Mouse (Mus musculus) kidney, adult 2 months (tissue): ENCODE measurements at regions not wholly inside any gene's neighbourhood (a gene's known extent, or its start where the extent isn't known, plus 50 kb on each side); places are given as distances from the start of the nearest gene placed in this dataset.

Experiments used
- DNase-seq: peaks from one replicate; pipeline ENCODE4 v3.0.0; 2021
- H3K27ac ChIP-seq: fragments of 200-500 bp; 2 replicates; pipeline ENCODE4 v1.5.1; 2012; ENCODE audit warnings: low read depth, low read length, control low read depth, inconsistent platforms; ENCODE audit not compliant: insufficient read depth
- H3K27me3 ChIP-seq: fragments of 200-500 bp; replicated peaks from 2 replicates; pipeline ENCODE4 v1.6.1; 2012; ENCODE audit warnings: mild to moderate bottlenecking, moderate library complexity, low read length, inconsistent platforms; ENCODE audit not compliant: control insufficient read depth, insufficient read depth
- H3K36me3 ChIP-seq: fragments of 200-500 bp; 2 replicates; pipeline ENCODE4 v1.6.1; 2012; ENCODE audit warnings: mild to moderate bottlenecking, moderate library complexity, low read length, inconsistent platforms; ENCODE audit not compliant: control insufficient read depth, insufficient read depth
- H3K4me1 ChIP-seq: fragments of 200-500 bp; 2 replicates; pipeline ENCODE4 v1.6.1; 2011; ENCODE audit warnings: low read length; ENCODE audit not compliant: control insufficient read depth, insufficient read depth
- H3K4me3 ChIP-seq: fragments of 200-500 bp; 2 replicates; pipeline ENCODE4 v1.5.1; 2011; ENCODE audit warnings: mild to moderate bottlenecking, low read depth, low read length, control low read depth; ENCODE audit not compliant: insufficient read depth
- CTCF ChIP-seq: fragments of 200-500 bp; conservative IDR thresholded peaks from 2 replicates; pipeline ENCODE4 v1.5.1; 2011; ENCODE audit warnings: low read depth, mild to moderate bottlenecking, control low read depth, low read length, moderate library complexity, mixed read lengths; ENCODE audit not compliant: insufficient read depth, insufficient read length
- POLR2A ChIP-seq: fragments of 200-500 bp; IDR thresholded peaks from one replicate; pipeline ENCODE4 v1.6.1; 2011; ENCODE audit warnings: low read depth, low read length, control low read depth
- WGBS: fragments of 180-500 bp; shearing (Covaris S2); methylation state at CpG from one replicate; pipeline ENCODE4 v1.1.7; 2018; 5-methylcytosine and 5-hydroxymethylcytosine counted together

GRCm38 (mm10) chr7:128979904-128980303 is 235.2 kb downstream of the Sec23ip start:
- H3K4me1 ChIP-seq = no peaks in the 10 kb centered on the region
- H3K4me3 ChIP-seq = no peak overlapping the region
- no peak overlapping the region for H3K27ac ChIP-seq
- H3K36me3 ChIP-seq = no peaks in the 10 kb centered on the region
- WGBS = 71% methylated on average over 3 of the region's 4 CpGs
- H3K27me3 ChIP-seq = no peaks in the 10 kb centered on the region
- TF ChIP-seq POLR2A (no peak), CTCF (no peak)
- DNase-seq = no peak

- Histone ChIP-seq H3K4me3 (no peak overlapping the region), H3K27me3 (no peaks in the 10 kb centered on the region), H3K4me1 (no peaks in the 10 kb centered on the region), H3K27ac (no peak overlapping the region), H3K36me3 (no peaks in the 10 kb centered on the region)
- 62% methylated on average over 7 of the region's 7 CpGs for WGBS
- TF ChIP-seq POLR2A (no peak), CTCF (no peak)
- DNase-seq = no peak
Observed at GRCm38 (mm10) chr7:128980827-128981226, 236.1 kb downstream of the Sec23ip start.

- Histone ChIP-seq H3K27me3 (no peaks in the 10 kb centered on the region), H3K36me3 (no peaks in the 10 kb centered on the region), H3K4me1 (no peaks in the 10 kb centered on the region), H3K4me3 (no peak overlapping the region), H3K27ac (no peak overlapping the region)
- no peak for DNase-seq
- no peak for TF ChIP-seq CTCF
- no peak for TF ChIP-seq POLR2A
- 73% methylated on average over 4 of the region's 4 CpGs for WGBS
Observed at GRCm38 (mm10) chr7:128998759-128999158, 254.0 kb downstream of the Sec23ip start.

GRCm38 (mm10) chr7:129002419-129002818 is 254.4 kb upstream of the Plpp4 start:
- no peak for DNase-seq
- Histone ChIP-seq H3K27ac (no peak overlapping the region), H3K4me1 (no peaks in the 10 kb centered on the region), H3K36me3 (no peaks in the 10 kb centered on the region), H3K27me3 (no peaks in the 10 kb centered on the region), H3K4me3 (no peak overlapping the region)
- 69% methylated on average over 5 of the region's 5 CpGs for WGBS
- no peak for TF ChIP-seq POLR2A
- no peak for TF ChIP-seq CTCF

DNA sequence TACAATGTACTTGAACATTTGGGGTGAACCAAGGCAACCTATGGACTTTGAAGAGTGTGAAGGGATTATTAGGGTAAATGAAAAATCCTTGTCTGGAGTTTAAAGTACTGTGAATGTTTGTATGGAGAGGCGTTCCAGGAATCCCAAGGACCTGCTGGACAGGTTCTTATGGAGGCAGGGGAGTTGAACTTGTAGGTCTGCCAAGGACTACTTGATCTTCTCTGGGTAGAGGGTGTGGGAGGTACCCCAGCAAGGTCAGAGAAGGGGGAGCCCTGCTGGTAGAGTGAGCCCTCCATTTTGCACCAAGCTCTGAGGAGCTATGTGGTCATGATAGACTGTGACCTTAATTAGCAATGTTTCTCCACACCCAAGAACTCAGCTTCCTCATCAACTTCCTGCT is 253.7 kb upstream of the Plpp4 start:
- TF ChIP-seq CTCF (no peak), POLR2A (no peak)
- Histone ChIP-seq H3K36me3 (no peaks in the 10 kb centered on the region), H3K4me3 (no peak overlapping the region), H3K27ac (no peak overlapping the region), H3K4me1 (no peaks in the 10 kb centered on the region), H3K27me3 (no peaks in the 10 kb centered on the region)
- WGBS = 79% methylated on average over 1 of the region's 1 CpGs
- no peak for DNase-seq

DNA sequence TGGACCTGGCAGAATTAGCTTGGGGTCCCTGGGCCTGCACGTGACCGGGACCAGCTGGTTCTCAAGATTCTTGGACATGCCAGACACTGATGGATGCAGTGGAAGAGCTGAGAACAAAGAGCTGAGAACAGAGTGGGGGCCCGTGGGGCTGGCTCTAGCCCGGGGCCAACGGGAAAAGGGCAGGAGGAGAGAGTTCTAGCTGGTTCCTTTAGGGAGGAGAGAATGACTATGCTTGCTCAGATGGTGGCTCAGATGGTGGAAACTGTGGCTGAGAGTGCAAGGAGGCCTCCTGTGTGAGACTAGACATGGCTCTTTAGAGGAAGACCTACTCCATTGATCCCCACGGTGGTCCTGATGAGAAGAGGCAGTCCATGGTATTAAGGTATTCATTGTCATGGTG is 240.5 kb upstream of the Plpp4 start:
- Histone ChIP-seq H3K4me3 (no peak overlapping the region), H3K27ac (no peak overlapping the region), H3K27me3 (no peaks in the 10 kb centered on the region), H3K4me1 (no peaks in the 10 kb centered on the region), H3K36me3 (no peaks in the 10 kb centered on the region)
- no peak for DNase-seq
- no peak for TF ChIP-seq POLR2A
- no peak for TF ChIP-seq CTCF
- 91% methylated on average over 6 of the region's 6 CpGs for WGBS

- 0 out of 2 replicates have a peak, but pooled peaks cover 3% of the 10 kb centered on the region for H3K4me1 ChIP-seq
- no peaks in the 10 kb centered on the region for H3K27me3 ChIP-seq
- H3K36me3 ChIP-seq = no peaks in the 10 kb centered on the region
- DNase-seq = no peak
- no peak for TF ChIP-seq CTCF
- TF ChIP-seq POLR2A = no peak
- no peak overlapping the region for H3K27ac ChIP-seq
- no peak overlapping the region for H3K4me3 ChIP-seq
- 55% methylated on average over 2 of the region's 2 CpGs for WGBS
Observed at GRCm38 (mm10) chr7:129027116-129027515, 229.7 kb upstream of the Plpp4 start.

DNA sequence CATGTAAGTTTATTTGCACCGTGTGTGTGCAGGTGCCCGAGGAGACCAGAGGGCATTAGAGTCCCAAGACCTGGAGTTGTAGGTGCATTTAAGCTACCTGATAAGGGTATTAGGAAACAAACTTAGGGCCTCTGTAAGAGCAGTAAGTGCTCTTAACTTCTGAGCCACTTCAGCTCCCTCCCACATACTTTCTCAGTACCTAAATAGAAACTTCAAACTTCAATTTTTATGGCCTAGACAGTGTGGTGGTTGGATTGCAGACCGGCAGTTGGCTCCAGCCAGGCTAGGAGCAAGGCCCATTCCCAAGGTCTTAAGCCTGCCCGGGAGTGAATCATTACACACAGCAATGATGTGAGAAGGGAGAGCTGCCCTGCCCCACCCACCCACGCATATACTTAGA is 208.8 kb upstream of the Plpp4 start:
- Histone ChIP-seq H3K27me3 (no peaks in the 10 kb centered on the region), H3K4me1 (no peaks in the 10 kb centered on the region), H3K4me3 (no peak overlapping the region), H3K27ac (no peak overlapping the region), H3K36me3 (no peaks in the 10 kb centered on the region)
- TF ChIP-seq POLR2A (no peak), CTCF (no peak)
- WGBS = 49% methylated on average over 5 of the region's 5 CpGs
- no peak for DNase-seq
